Mouse (Mus musculus) megakaryocyte, embryonic 14.5 days (primary cell): ENCODE data around the gene Naa38. TPM values are rescaled to one million over a fixed set of nuclear protein-coding genes. Genes with fewer than 3 reads are reported as not detected.

Experiments used
- H3K27me3 ChIP-seq: replicated peaks from 2 replicates; pipeline ENCODE3; 2012; ENCODE audit warnings: inconsistent platforms
- H3K36me3 ChIP-seq: replicated peaks from 2 replicates; pipeline ENCODE3; 2012; ENCODE audit warnings: low read length, inconsistent platforms, mixed read lengths
- H3K4me1 ChIP-seq: 2 replicates; pipeline ENCODE4 v1.6.1; 2012; ENCODE audit warnings: inconsistent platforms
- H3K4me3 ChIP-seq: replicated peaks from 2 replicates; pipeline ENCODE3; 2012; ENCODE audit warnings: moderate library complexity, mild to moderate bottlenecking, inconsistent platforms
- H3K9me3 ChIP-seq: 2 replicates; pipeline ENCODE4 v1.6.1; 2012; ENCODE audit warnings: inconsistent platforms
- FLI1 ChIP-seq: IDR thresholded peaks from 2 replicates; pipeline ENCODE4 v1.6.1; 2012; ENCODE audit warnings: low read length, inconsistent platforms, mixed read lengths
- GATA1 ChIP-seq: IDR thresholded peaks from 3 replicates; pipeline ENCODE4 v1.6.1; 2012; ENCODE audit warnings: mixed read lengths, low read length, inconsistent platforms, borderline replicate concordance
- polyA plus RNA-seq: library from polyadenylated mRNA; stranded (reverse); fragments of >175 nt; gene quantifications from 2 replicates; pipeline ENCODE4 v1.2.3, GENCODE M21; 2012; ENCODE audit warnings: low replicate concordance; ENCODE audit not compliant: insufficient read depth

Naa38 gene
- polyA plus RNA-seq, 1 experiment, result 159 TPM

- TF ChIP-seq FLI1 (no peak), GATA1 (no peak)
- peaks cover 55% of the 10 kb centered on the region for H3K27me3 ChIP-seq
- no peak overlapping the region for H3K4me3 ChIP-seq
- no peaks in the 10 kb centered on the region for H3K36me3 ChIP-seq
- H3K4me1 ChIP-seq, result peaks cover 52% of the 10 kb centered on the region
- H3K9me3 ChIP-seq, result no peaks in the 10 kb centered on the region
These were observed 22.5 kb upstream of the Naa38 start for GRCm38 (mm10) chr11:69372780-69373170.

GRCm38 (mm10) chr11:69373223-69373965 lies 21.9 kb upstream of the Naa38 start:
- TF ChIP-seq GATA1, result no peak
- TF ChIP-seq FLI1, result no peak
- Histone ChIP-seq H3K4me3 (no peak overlapping the region), H3K4me1 (peaks cover 47% of the 10 kb centered on the region)

DNA sequence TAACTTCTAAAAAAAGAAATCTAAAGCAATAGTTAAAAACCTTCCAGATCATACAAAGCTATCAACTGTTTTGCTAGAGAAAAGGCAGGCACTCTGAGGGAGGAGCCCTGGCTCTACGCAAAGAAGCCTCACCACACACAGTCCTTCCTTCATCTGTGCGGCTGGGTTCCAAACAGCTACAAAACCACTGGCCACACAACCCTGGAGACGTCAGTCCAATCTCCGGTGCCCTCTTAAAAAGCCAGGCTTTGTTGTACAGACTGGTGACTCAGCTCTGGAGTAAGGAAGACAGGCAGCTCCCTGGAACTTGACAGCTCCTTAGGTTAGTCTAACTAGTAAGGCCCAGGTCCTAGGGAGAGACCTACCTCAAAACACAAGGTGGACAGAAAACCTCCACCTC lies 19.6 kb upstream of the Naa38 start:
- H3K4me1 ChIP-seq, result peaks cover 56% of the 10 kb centered on the region
- no peak overlapping the region for H3K4me3 ChIP-seq
- peaks cover 40% of the 10 kb centered on the region for H3K27me3 ChIP-seq
- H3K9me3 ChIP-seq, result no peaks in the 10 kb centered on the region
- TF ChIP-seq FLI1 (no peak), GATA1 (no peak)
- H3K36me3 ChIP-seq, result no peaks in the 10 kb centered on the region

More at GRCm38 (mm10) chr11:69373223-69373965, 21.9 kb upstream of the Naa38 start:
- peaks cover 48% of the 10 kb centered on the region for H3K27me3 ChIP-seq
- no peaks in the 10 kb centered on the region for H3K9me3 ChIP-seq
- no peaks in the 10 kb centered on the region for H3K36me3 ChIP-seq

- Histone ChIP-seq H3K4me3 (no peak overlapping the region), H3K27me3 (peaks cover 31% of the 10 kb centered on the region), H3K4me1 (peaks cover 48% of the 10 kb centered on the region), H3K9me3 (no peaks in the 10 kb centered on the region), H3K36me3 (no peaks in the 10 kb centered on the region)
- TF ChIP-seq GATA1, result no peak
- TF ChIP-seq FLI1, result no peak
These were observed 17.5 kb upstream of the Naa38 start for GRCm38 (mm10) chr11:69377766-69378165.

DNA sequence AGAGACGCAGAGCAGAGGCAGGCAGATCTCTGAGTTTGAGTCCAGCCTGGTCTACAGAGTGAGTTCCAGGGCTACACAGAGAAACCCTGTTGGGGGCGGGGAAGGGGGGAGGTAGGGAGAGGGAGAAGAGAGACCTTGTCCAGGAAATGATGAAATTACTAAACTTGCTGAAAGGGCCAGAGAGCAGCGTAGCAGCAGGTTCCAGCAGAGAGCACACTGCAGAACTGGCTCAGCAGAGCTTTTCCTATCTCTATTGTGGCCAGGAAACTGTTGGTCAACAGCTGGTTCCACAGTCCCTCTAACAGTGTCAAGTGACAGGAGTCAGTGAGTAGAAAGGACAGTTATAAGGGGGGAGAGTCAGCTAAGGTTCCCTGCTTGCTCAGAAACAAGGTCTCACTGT lies 15.7 kb upstream of the Naa38 start:
- H3K9me3 ChIP-seq, result no peaks in the 10 kb centered on the region
- no peak for TF ChIP-seq GATA1
- no peaks in the 10 kb centered on the region for H3K36me3 ChIP-seq
- H3K4me1 ChIP-seq, result peaks cover 41% of the 10 kb centered on the region
- H3K27me3 ChIP-seq, result peaks cover 26% of the 10 kb centered on the region
- H3K4me3 ChIP-seq, result peak overlapping the region; percentile 44

- Histone ChIP-seq H3K4me1 (peaks cover 33% of the 10 kb centered on the region), H3K4me3 (no peak overlapping the region), H3K36me3 (no peaks in the 10 kb centered on the region), H3K27me3 (peaks cover 39% of the 10 kb centered on the region), H3K9me3 (no peaks in the 10 kb centered on the region)
- TF ChIP-seq FLI1 (no peak), GATA1 (no peak)
These were observed 13.9 kb upstream of the Naa38 start for GRCm38 (mm10) chr11:69381356-69381755.

DNA sequence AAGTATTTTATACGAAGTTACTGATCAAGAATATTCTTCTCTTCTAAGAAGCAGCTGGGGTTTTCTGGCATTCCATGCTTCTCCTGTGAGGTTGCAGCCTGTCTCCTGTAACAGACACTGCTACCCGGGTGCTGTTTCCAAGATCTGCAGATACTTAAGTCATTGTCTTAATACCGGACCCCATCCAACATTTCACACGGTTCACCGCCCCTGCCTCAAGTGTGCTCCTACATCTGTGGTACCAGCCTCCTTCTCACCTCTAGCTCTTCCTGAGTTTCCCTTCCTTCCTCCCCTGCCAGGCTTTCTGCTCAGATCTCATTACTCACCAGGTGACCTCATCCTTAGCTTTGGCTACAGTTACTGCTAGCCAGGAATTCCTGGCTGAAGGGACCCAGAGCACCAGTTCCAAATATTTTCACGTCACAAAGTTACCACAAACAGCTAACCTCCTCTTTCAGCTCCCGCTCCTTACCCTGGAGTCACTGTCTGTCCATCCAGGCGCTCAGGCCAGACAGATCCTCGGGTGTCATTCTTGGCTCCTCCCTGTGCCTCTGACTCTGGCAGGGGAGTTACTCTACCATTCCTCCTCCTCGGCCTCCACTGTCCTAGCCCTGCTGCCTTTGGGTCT lies 12.7 kb upstream of the Naa38 start:
- Histone ChIP-seq H3K4me3 (no peak overlapping the region), H3K27me3 (peaks cover 41% of the 10 kb centered on the region), H3K9me3 (no peaks in the 10 kb centered on the region), H3K36me3 (no peaks in the 10 kb centered on the region), H3K4me1 (peaks cover 29% of the 10 kb centered on the region)
- no peak for TF ChIP-seq GATA1
- TF ChIP-seq FLI1, result no peak

- Histone ChIP-seq H3K27me3 (peaks cover 41% of the 10 kb centered on the region), H3K36me3 (peaks cover 3% of the 10 kb centered on the region), H3K4me3 (no peak overlapping the region), H3K4me1 (peaks cover 23% of the 10 kb centered on the region), H3K9me3 (no peaks in the 10 kb centered on the region)
- no peak for TF ChIP-seq FLI1
- TF ChIP-seq GATA1, result no peak
These were observed 10.3 kb upstream of the Naa38 start for GRCm38 (mm10) chr11:69384979-69385378.

DNA sequence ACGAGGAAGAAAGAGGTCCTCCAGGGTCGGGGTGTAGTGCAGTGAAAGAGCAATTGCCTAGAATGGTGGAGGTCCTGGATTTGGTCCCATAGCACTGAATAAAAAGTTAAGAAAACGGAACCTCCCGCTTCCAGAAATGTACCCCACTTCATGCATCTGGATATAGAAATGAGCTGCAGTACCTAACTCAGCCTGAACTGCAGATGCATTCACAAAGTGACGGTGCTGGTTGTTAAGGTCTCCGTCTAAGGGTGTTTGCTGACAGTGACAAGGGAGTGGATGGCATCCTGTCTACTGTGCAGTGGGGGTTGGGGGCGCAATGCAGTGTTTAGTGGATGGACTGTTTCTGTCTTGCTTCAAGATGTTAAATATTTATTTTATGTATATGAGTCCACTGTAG lies 8.5 kb upstream of the Naa38 start:
- peaks cover 18% of the 10 kb centered on the region for H3K4me1 ChIP-seq
- H3K27me3 ChIP-seq, result peaks cover 33% of the 10 kb centered on the region
- peaks cover 3% of the 10 kb centered on the region for H3K36me3 ChIP-seq
- TF ChIP-seq GATA1, result no peak
- TF ChIP-seq FLI1, result no peak
- H3K9me3 ChIP-seq, result no peaks in the 10 kb centered on the region
- H3K4me3 ChIP-seq, result no peak overlapping the region

DNA sequence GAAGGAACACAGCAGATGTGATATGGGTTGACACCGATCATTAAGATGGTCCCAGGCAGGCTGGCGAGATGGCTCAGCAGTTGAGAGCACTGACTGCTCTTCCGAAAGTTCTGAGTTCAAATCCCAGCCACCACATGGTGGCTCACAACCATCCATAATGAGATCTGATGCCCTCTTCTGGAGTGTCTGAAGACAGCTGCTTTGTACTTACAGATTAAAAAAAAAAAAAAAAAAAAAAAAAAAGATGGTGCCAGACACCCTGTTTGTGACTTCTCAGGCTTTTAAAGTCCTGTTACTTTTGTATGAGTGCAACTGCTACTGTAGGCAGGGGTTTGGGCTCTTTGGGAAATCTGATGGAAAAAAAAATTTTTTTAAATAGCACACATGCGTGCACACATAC lies 6.6 kb upstream of the Naa38 start:
- peaks cover 22% of the 10 kb centered on the region for H3K27me3 ChIP-seq
- TF ChIP-seq GATA1 (no peak), FLI1 (no peak)
- no peaks in the 10 kb centered on the region for H3K9me3 ChIP-seq
- peaks cover 5% of the 10 kb centered on the region for H3K36me3 ChIP-seq
- no peak overlapping the region for H3K4me3 ChIP-seq
- H3K4me1 ChIP-seq, result peaks cover 13% of the 10 kb centered on the region; the same call in 1 of the 2 replicates
